Mouse (Mus musculus): ENCODE data around the gene Sspo.

GRCm38 (mm10) chr6:48487747-48488725 lies 40.0 kb downstream of the Sspo start:
- TF ChIP-seq CTCF (IDR thresholded peaks at IDR 0.05; ENCODE audit: low read depth, low read length) (no peak), GATA1 (IDR thresholded peaks at IDR 0.05; ENCODE audit: borderline replicate concordance, low read length) (no peak), POLR2AphosphoS5 (IDR thresholded peaks at IDR 0.05; ENCODE audit: insufficient replicate concordance, low read depth, low read length) (no peak)

All from G1E (cell line).